Mouse (Mus musculus) CH12.LX (cell line): Measurements from ENCODE around the gene Ezh2. TPM values are rescaled to one million over a fixed set of nuclear protein-coding genes. Genes with fewer than 3 reads are reported as not detected.

Source experiments
- DNase-seq: peaks from one replicate; pipeline ENCODE4 v3.0.0-alpha.2; 2013; ENCODE audit errors: extremely low read depth
- H3K27ac ChIP-seq: 2 replicates; pipeline ENCODE4 v1.5.1; 2012; ENCODE audit warnings: low read depth, mild to moderate bottlenecking, control low read depth, moderate library complexity; ENCODE audit not compliant: insufficient read depth
- H3K27me3 ChIP-seq: replicated peaks from 2 replicates; pipeline ENCODE3; 2012; ENCODE audit warnings: inconsistent platforms
- H3K36me3 ChIP-seq, 2 experiments: replicated peaks in 1 of 2; 2 replicates each; pipeline versions ENCODE3 to v1.6.1; 2012; ENCODE audit warnings: inconsistent platforms in 1 of 2, low read length in 1 of 2, mild to moderate bottlenecking in 1 of 2, mixed read lengths in 1 of 2, moderate library complexity in 1 of 2; ENCODE audit not compliant: control insufficient read depth in 1 of 2, insufficient read depth in 1 of 2
- H3K4me1 ChIP-seq, 2 experiments: 2 replicates each; pipeline ENCODE4 v1.6.1; 2012; ENCODE audit warnings: inconsistent platforms in 1 of 2, moderate library complexity in 1 of 2; ENCODE audit not compliant: insufficient read depth in 2 of 2, control insufficient read depth in 1 of 2
- H3K4me2 ChIP-seq: 2 replicates; pipeline ENCODE4 v1.6.1; 2012; ENCODE audit warnings: low read depth, mild to moderate bottlenecking, control low read depth; ENCODE audit not compliant: poor library complexity, insufficient read depth, severe bottlenecking
- H3K4me3 ChIP-seq, 3 experiments: fragments of 150-350 bp in 1 of 3; sonication (generic) in 1 of 3; replicated peaks in 1 of 3; 2 replicates each; pipeline versions ENCODE3 to v1.5.1; 2011 to 2012; ENCODE audit warnings: low read depth in 2 of 3, low read length in 2 of 3, mild to moderate bottlenecking in 2 of 3, moderate library complexity in 2 of 3, control low read depth in 1 of 3, improper control_type of control experiment in 1 of 3, inconsistent platforms in 1 of 3, mixed read lengths in 1 of 3; ENCODE audit not compliant: poor library complexity in 1 of 3
- H3K79me2 ChIP-seq: replicated peaks from 2 replicates; pipeline ENCODE4 v1.6.1; 2012; ENCODE audit warnings: mild to moderate bottlenecking, moderate library complexity; ENCODE audit not compliant: control insufficient read depth, poor library complexity, insufficient read depth, severe bottlenecking; ENCODE audit errors: extremely low read depth
- H3K9ac ChIP-seq: 2 replicates; pipeline ENCODE4 v1.6.1; 2012; ENCODE audit warnings: low read depth, mild to moderate bottlenecking, control low read depth, moderate library complexity; ENCODE audit not compliant: insufficient read depth
- H3K9me3 ChIP-seq: replicated peaks from 2 replicates; pipeline ENCODE3; 2012; ENCODE audit warnings: low read length, inconsistent platforms, mixed read lengths
- BHLHE40 ChIP-seq: IDR thresholded peaks from 2 replicates; pipeline ENCODE4 v1.6.1; 2011; ENCODE audit warnings: mild to moderate bottlenecking, low read depth, low read length, improper control_type of control experiment
- GABPA ChIP-seq: IDR thresholded peaks from 2 replicates; pipeline ENCODE4 v1.6.1; 2012; ENCODE audit warnings: low read depth, low read length, improper control_type of control experiment, inconsistent platforms; ENCODE audit not compliant: insufficient replicate concordance
- HCFC1 ChIP-seq: IDR thresholded peaks from 2 replicates; pipeline ENCODE4 v1.6.1; 2012; ENCODE audit warnings: low read depth, mild to moderate bottlenecking, inconsistent platforms, low read length, improper control_type of control experiment
- JUND ChIP-seq: conservative IDR thresholded peaks from 2 replicates; pipeline ENCODE4 v1.6.1; 2011; ENCODE audit warnings: low read depth, low read length, improper control_type of control experiment
- KAT2A ChIP-seq: IDR thresholded peaks from 2 replicates; pipeline ENCODE4 v1.6.1; 2012; ENCODE audit warnings: low read length, improper control_type of control experiment, inconsistent platforms; ENCODE audit not compliant: insufficient replicate concordance
- MAFK ChIP-seq: IDR thresholded peaks from 2 replicates; pipeline ENCODE4 v1.6.1; 2011; ENCODE audit warnings: low read length, improper control_type of control experiment; ENCODE audit not compliant: insufficient replicate concordance
- MAZ ChIP-seq: IDR thresholded peaks from 2 replicates; pipeline ENCODE4 v1.6.1; 2012; ENCODE audit warnings: low read depth, mild to moderate bottlenecking, inconsistent platforms, low read length, improper control_type of control experiment, moderate library complexity
- MYC ChIP-seq: IDR thresholded peaks from 2 replicates; pipeline ENCODE4 v1.6.1; 2011; ENCODE audit warnings: low read depth, mild to moderate bottlenecking, improper control_type of control experiment, low read length
- NRF1 ChIP-seq: IDR thresholded peaks from 2 replicates; pipeline ENCODE4 v1.6.1; 2014; ENCODE audit warnings: low read depth, mild to moderate bottlenecking, inconsistent platforms, low read length, improper control_type of control experiment, moderate library complexity
- PAX5 ChIP-seq: IDR thresholded peaks from 2 replicates; pipeline ENCODE4 v1.6.1; 2012; ENCODE audit warnings: low read length, inconsistent platforms, mixed read lengths
- RAD21 ChIP-seq: IDR thresholded peaks from 2 replicates; pipeline ENCODE4 v1.6.1; 2011; ENCODE audit warnings: low read depth, mild to moderate bottlenecking, low read length, improper control_type of control experiment, moderate library complexity
- RCOR1 ChIP-seq: conservative IDR thresholded peaks from 2 replicates; pipeline ENCODE4 v1.6.1; 2012; ENCODE audit warnings: low read depth, mild to moderate bottlenecking, inconsistent platforms, low read length, improper control_type of control experiment
- SIN3A ChIP-seq: IDR thresholded peaks from 2 replicates; pipeline ENCODE4 v1.6.1; 2012; ENCODE audit warnings: low read length, improper control_type of control experiment, inconsistent platforms
- SMC3 ChIP-seq: IDR thresholded peaks from 2 replicates; pipeline ENCODE4 v1.6.1; 2011; ENCODE audit warnings: low read depth, low read length, improper control_type of control experiment
- TBP ChIP-seq: conservative IDR thresholded peaks from 2 replicates; pipeline ENCODE4 v1.6.1; 2011; ENCODE audit warnings: low read depth, low read length, improper control_type of control experiment
- USF2 ChIP-seq: conservative IDR thresholded peaks from 2 replicates; pipeline ENCODE4 v1.6.1; 2011; ENCODE audit warnings: low read depth, low read length, improper control_type of control experiment
- ZC3H11A ChIP-seq: IDR thresholded peaks from 2 replicates; pipeline ENCODE4 v1.6.1; 2012; ENCODE audit warnings: low read depth, mild to moderate bottlenecking, inconsistent platforms, low read length, improper control_type of control experiment
- dilution Hi-C: fragments of 300-500 bp; cut with MboI; formaldehyde crosslinking; loops from 2 replicates; pipeline ENCODE4 v1.14.3; 2020; ENCODE audit warnings: low sequenced_read_pairs; ENCODE audit not compliant: extremely low pct_unique_long_range_greater_than_20kb, extremely low pct_ligation_motif_present
- in situ Hi-C: fragments of 300-500 bp; cut with MboI; formaldehyde crosslinking; loops from 3 replicates; pipeline ENCODE4 v1.14.3; 2019; ENCODE audit warnings: low sequenced_read_pairs, low pct_ligation_motif_present, low pct_unique_long_range_greater_than_20kb, mixed read lengths
- polyA plus RNA-seq: library from polyadenylated mRNA; unstranded; fragments of >175 nt; gene quantifications from 2 replicates; pipeline ENCODE4 v1.2.1, GENCODE M21; 2012; ENCODE audit warnings: low read depth; ENCODE audit not compliant: insufficient read length
- total RNA-seq, 2 experiments: library from RNA; depleted of rRNA; stranded (reverse); fragments of 300-350 nt in 1 of 2; fragments of >200 nt in 1 of 2; gene quantifications; 2 replicates each; pipeline ENCODE4 v1.2.3; 2012 to 2014

The Ezh2 gene
- total and polyA plus RNA-seq, 3 experiments: 66.3 to 154 (median 127) TPM

DNA sequence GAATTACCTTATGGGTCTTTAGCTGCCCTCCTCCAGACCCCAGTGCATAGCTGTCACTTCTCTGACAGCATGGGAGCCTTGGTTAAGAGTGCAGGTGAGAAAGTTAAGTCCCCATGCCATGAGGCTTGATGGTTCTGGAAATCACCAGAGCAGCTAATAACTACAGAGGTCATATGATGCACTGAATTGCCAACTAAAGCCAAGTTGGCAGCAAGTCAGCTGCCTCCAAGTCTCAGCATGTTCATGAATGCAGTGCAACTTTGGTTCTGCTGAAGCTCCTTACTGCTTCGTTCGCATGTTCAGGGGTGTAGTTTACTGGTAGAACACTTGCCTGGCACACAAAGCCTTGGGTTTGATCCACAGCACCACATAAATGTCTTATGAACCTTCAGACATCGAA lies 72.7 kb downstream of the Ezh2 start:
- Histone ChIP-seq H3K27ac (no peak overlapping the region), H3K4me1 (peaks cover 0 to 2% of the 10 kb centered on the region in 2 experiments; a peak in 1 of 4 replicates), H3K4me3 (no peak overlapping the region), H3K4me2 (no peak overlapping the region), H3K27me3 (no peaks in the 10 kb centered on the region), H3K9ac (no peak overlapping the region), H3K9me3 (no peaks in the 10 kb centered on the region), H3K79me2 (no peaks in the 10 kb centered on the region), H3K36me3 (peaks cover 70 to 96% of the 10 kb centered on the region in 2 experiments)
- in situ Hi-C loops: no loop called here
- dilution Hi-C loops: no loop called here
- DNase-seq: no peak
- TF ChIP-seq GABPA (no peak), HCFC1 (no peak), SMC3 (no peak), ZC3H11A (no peak), RAD21 (no peak)

- no peak overlapping the region for H3K4me2 ChIP-seq
- dilution Hi-C loops: no loop called here
- H3K27me3 ChIP-seq: no peaks in the 10 kb centered on the region
- no peak overlapping the region for H3K4me3 ChIP-seq
- no peaks in the 10 kb centered on the region for H3K4me1 ChIP-seq
- no peak overlapping the region for H3K27ac ChIP-seq
- peaks cover 72 to 95% of the 10 kb centered on the region in 2 experiments for H3K36me3 ChIP-seq
- H3K9me3 ChIP-seq: no peaks in the 10 kb centered on the region
- in situ Hi-C loops: no loop called here
- DNase-seq: no peak
- H3K9ac ChIP-seq: no peak overlapping the region
- TF ChIP-seq RCOR1 (no peak), NRF1 (no peak), SMC3 (no peak), USF2 (no peak), MAFK (no peak), MYC (no peak), TBP (no peak), PAX5 (no peak), MAZ (no peak)
- H3K79me2 ChIP-seq: no peaks in the 10 kb centered on the region
These were observed 75.1 kb downstream of the Ezh2 start for GRCm38 (mm10) chr6:47520030-47520429.

DNA sequence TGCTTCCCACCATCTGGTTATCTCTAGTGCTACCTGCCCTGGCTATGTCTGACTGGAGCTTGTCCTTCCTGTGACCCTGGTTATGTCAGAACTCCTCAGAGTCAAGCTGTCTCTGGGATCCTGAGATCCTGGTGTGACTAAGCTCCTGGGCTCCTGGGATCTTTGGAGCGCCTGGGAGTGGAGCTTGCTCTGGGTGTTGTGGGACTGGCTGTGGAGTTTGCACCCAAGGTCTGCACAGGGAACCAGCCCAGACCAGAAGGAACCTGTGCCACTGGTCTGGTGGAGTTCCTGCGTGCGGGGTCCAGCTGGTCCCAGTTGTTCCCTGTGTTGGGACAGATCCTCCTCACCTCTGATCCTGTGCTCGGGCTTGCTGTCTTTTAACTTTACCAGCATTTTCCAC lies 100.6 kb downstream of the Ezh2 start:
- in situ Hi-C loops (no loop called here), dilution Hi-C loops (no loop called here)
- H3K36me3 ChIP-seq: peaks cover 3 to 25% of the 10 kb centered on the region in 2 experiments
- TF ChIP-seq KAT2A (no peak), SIN3A (no peak), PAX5 (no peak), BHLHE40 (no peak), NRF1 (no peak), JUND (no peak)
- H3K4me1 ChIP-seq: no peaks in the 10 kb centered on the region
- no peaks in the 10 kb centered on the region for H3K79me2 ChIP-seq
- H3K27me3 ChIP-seq: no peaks in the 10 kb centered on the region
- DNase-seq: no peak
- no peak overlapping the region for H3K9ac ChIP-seq
- no peak overlapping the region for H3K4me2 ChIP-seq
- H3K27ac ChIP-seq: no peak overlapping the region
- H3K9me3 ChIP-seq: no peaks in the 10 kb centered on the region
- no peak overlapping the region for H3K4me3 ChIP-seq
